Mouse (Mus musculus) hindbrain, embryonic 15.5 days (tissue): ENCODE data around the gene Zfp420. TPM values are rescaled to one million over a fixed set of nuclear protein-coding genes. Genes with fewer than 3 reads are reported as not detected.

Source experiments
- ATAC-seq: fragments of 200-750 bp; cut with Nextera tagmentation; 2 replicates; pipeline ENCODE4 v1.8.0; 2017; ENCODE audit warnings: low read depth, moderate number of reproducible peaks, moderate TSS enrichment; ENCODE audit not compliant: low FRiP score
- H3K27ac ChIP-seq: fragments of 300-500 bp; sonication (generic); replicated peaks from 2 replicates; pipeline ENCODE4 v1.5.1; 2015; ENCODE audit warnings: mild to moderate bottlenecking, inconsistent platforms
- H3K27me3 ChIP-seq: fragments of 300-500 bp; sonication (generic); 2 replicates; pipeline ENCODE4 v1.6.1; 2015; ENCODE audit warnings: control low read depth, inconsistent platforms
- H3K36me3 ChIP-seq: fragments of 300-500 bp; sonication (generic); 2 replicates; pipeline ENCODE4 v1.6.1; 2015; ENCODE audit warnings: control low read depth, inconsistent platforms
- H3K4me1 ChIP-seq: fragments of 300-500 bp; sonication (generic); replicated peaks from 2 replicates; pipeline ENCODE4 v1.6.1; 2015; ENCODE audit warnings: control low read depth, inconsistent platforms
- H3K4me2 ChIP-seq: fragments of 300-500 bp; sonication (generic); 2 replicates; pipeline ENCODE4 v1.6.1; 2015; ENCODE audit warnings: moderate library complexity, mild to moderate bottlenecking, inconsistent platforms
- H3K4me3 ChIP-seq: fragments of 300-500 bp; sonication (generic); 2 replicates; pipeline ENCODE4 v1.5.1; 2015; ENCODE audit warnings: mild to moderate bottlenecking, inconsistent platforms
- H3K9ac ChIP-seq: fragments of 300-500 bp; sonication (generic); 2 replicates; pipeline ENCODE4 v1.6.1; 2015; ENCODE audit warnings: inconsistent platforms
- H3K9me3 ChIP-seq: fragments of 300-500 bp; sonication (generic); 2 replicates; pipeline ENCODE4 v1.6.1; 2016; ENCODE audit warnings: control low read depth, inconsistent platforms
- WGBS: fragments of 180-500 bp; shearing (Covaris S2); methylation state at CpG from one replicate; pipeline ENCODE4 v1.1.7; 2015; 5-methylcytosine and 5-hydroxymethylcytosine counted together
- polyA plus RNA-seq: library from polyadenylated mRNA; unstranded; fragments of >200 nt; fragmentation: Nextera tagmentation; extraction: Ambion mirVana; gene quantifications from 2 replicates; pipeline ENCODE4 v1.2.1, GENCODE M21; 2015

Gene Zfp420
- polyA plus RNA-seq, 1 experiment from 2014 or later, result 22.3 TPM

GRCm38 (mm10) chr7:29905966-29906681 lies 46.3 kb downstream of the Zfp420 start, which contains the start of gene Zfp27:
Gene Zfp27 (minus strand): TSS chr7:29906572.
- H3K36me3 ChIP-seq, result peaks cover 17% of the 10 kb centered on the region
- H3K9me3 ChIP-seq, result no peaks in the 10 kb centered on the region
- no peaks in the 10 kb centered on the region for H3K27me3 ChIP-seq
- under 1% methylated on average over 22 of the region's 22 CpGs for WGBS
- peak within 1 kb of the TSS; percentile 99 for H3K27ac ChIP-seq
- H3K4me1 ChIP-seq, result peaks cover 28% of the 10 kb centered on the region
- ATAC-seq, result peak; percentile 90
- H3K4me3 ChIP-seq, result peak within 1 kb of the TSS; percentile 64
- peak within 1 kb of the TSS; percentile 68 for H3K9ac ChIP-seq
- peak within 1 kb of the TSS; percentile 68 for H3K4me2 ChIP-seq

GRCm38 (mm10) chr7:29906682-29907058 lies 46.9 kb downstream of the Zfp420 start:
- ATAC-seq, result no peak
- Histone ChIP-seq H3K36me3 (peaks cover 13% of the 10 kb centered on the region), H3K4me1 (peaks cover 28% of the 10 kb centered on the region), H3K27me3 (no peaks in the 10 kb centered on the region), H3K4me3 (peak overlapping the region; percentile 64), H3K4me2 (peak overlapping the region; percentile 68), H3K9me3 (no peaks in the 10 kb centered on the region), H3K9ac (peak overlapping the region; percentile 49), H3K27ac (peak overlapping the region; percentile 99)
- 12% methylated on average over 8 of the region's 8 CpGs for WGBS

- Histone ChIP-seq H3K9ac (no peak overlapping the region), H3K4me3 (peak overlapping the region; percentile 64), H3K27ac (peak overlapping the region; percentile 99), H3K36me3 (peaks cover 16% of the 10 kb centered on the region), H3K4me1 (peaks cover 28% of the 10 kb centered on the region), H3K9me3 (no peaks in the 10 kb centered on the region), H3K27me3 (no peaks in the 10 kb centered on the region), H3K4me2 (peak overlapping the region; percentile 68)
- ATAC-seq, result no peak
- WGBS, result 92% methylated on average over 5 of the region's 5 CpGs
Measured at GRCm38 (mm10) chr7:29907206-29907605, 47.4 kb downstream of the Zfp420 start.

GRCm38 (mm10) chr7:29908130-29908950 lies 48.6 kb downstream of the Zfp420 start, which contains the start of gene Zfp383:
Gene Zfp383 (plus strand): TSS chr7:29908223.
- peak within 1 kb of the TSS; percentile 79 for H3K9ac ChIP-seq
- peak within 1 kb of the TSS; percentile 99 for H3K27ac ChIP-seq
- peaks cover 28% of the 10 kb centered on the region for H3K4me1 ChIP-seq
- H3K4me3 ChIP-seq, result peak within 1 kb of the TSS; percentile 69
- H3K9me3 ChIP-seq, result no peaks in the 10 kb centered on the region
- H3K27me3 ChIP-seq, result no peaks in the 10 kb centered on the region
- peak; percentile 84 for ATAC-seq
- WGBS, result under 1% methylated on average over 33 of the region's 33 CpGs
- peaks cover 20% of the 10 kb centered on the region for H3K36me3 ChIP-seq
- peak within 1 kb of the TSS; percentile 68 for H3K4me2 ChIP-seq

- H3K36me3 ChIP-seq, result peaks cover 35% of the 10 kb centered on the region
- H3K27ac ChIP-seq, result no peak overlapping the region; the same call in 1 of the 2 replicates
- no peak for ATAC-seq
- no peaks in the 10 kb centered on the region for H3K9me3 ChIP-seq
- H3K27me3 ChIP-seq, result no peaks in the 10 kb centered on the region
- 56% methylated on average over 2 of the region's 2 CpGs for WGBS
- peaks cover 25% of the 10 kb centered on the region for H3K4me1 ChIP-seq
- no peak overlapping the region for H3K4me3 ChIP-seq
- no peak overlapping the region for H3K9ac ChIP-seq
- H3K4me2 ChIP-seq, result peak overlapping the region; percentile 57
Measured at GRCm38 (mm10) chr7:29910252-29910651, 50.5 kb downstream of the Zfp420 start.

GRCm38 (mm10) chr7:29912172-29912571 lies 52.4 kb downstream of the Zfp420 start:
- ATAC-seq, result no peak
- Histone ChIP-seq H3K4me3 (no peak overlapping the region), H3K27me3 (no peaks in the 10 kb centered on the region), H3K9ac (no peak overlapping the region), H3K4me2 (no peak overlapping the region), H3K9me3 (no peaks in the 10 kb centered on the region), H3K4me1 (peaks cover 17% of the 10 kb centered on the region), H3K36me3 (peaks cover 47% of the 10 kb centered on the region), H3K27ac (no peak overlapping the region)
- 93% methylated on average over 13 of the region's 13 CpGs for WGBS

GRCm38 (mm10) chr7:29917371-29918061 lies 57.7 kb downstream of the Zfp420 start:
- Histone ChIP-seq H3K27me3 (no peaks in the 10 kb centered on the region), H3K36me3 (peaks cover 41% of the 10 kb centered on the region), H3K4me3 (no peak overlapping the region), H3K27ac (no peak overlapping the region), H3K4me2 (no peak overlapping the region), H3K9ac (no peak overlapping the region), H3K4me1 (no peaks in the 10 kb centered on the region), H3K9me3 (no peaks in the 10 kb centered on the region)
- WGBS, result 51% methylated on average over 6 of the region's 6 CpGs
- ATAC-seq, result no peak

- Histone ChIP-seq H3K27ac (no peak overlapping the region), H3K4me2 (no peak overlapping the region), H3K4me3 (no peak overlapping the region), H3K36me3 (peaks cover 38% of the 10 kb centered on the region), H3K9me3 (no peaks in the 10 kb centered on the region), H3K27me3 (no peaks in the 10 kb centered on the region), H3K4me1 (no peaks in the 10 kb centered on the region), H3K9ac (no peak overlapping the region)
- 82% methylated on average over 4 of the region's 4 CpGs for WGBS
- ATAC-seq, result no peak
Measured at GRCm38 (mm10) chr7:29918062-29918453, 58.3 kb downstream of the Zfp420 start.

- ATAC-seq, result no peak
- Histone ChIP-seq H3K36me3 (peaks cover 9% of the 10 kb centered on the region), H3K4me3 (no peak overlapping the region), H3K4me1 (no peaks in the 10 kb centered on the region), H3K4me2 (no peak overlapping the region), H3K27ac (no peak overlapping the region), H3K27me3 (no peaks in the 10 kb centered on the region), H3K9ac (no peak overlapping the region), H3K9me3 (no peaks in the 10 kb centered on the region)
- WGBS, result 88% methylated on average over 6 of the region's 6 CpGs
Measured at GRCm38 (mm10) chr7:29921439-29922093, 61.8 kb downstream of the Zfp420 start.

GRCm38 (mm10) chr7:29922780-29923179 lies 63.0 kb downstream of the Zfp420 start:
- WGBS, result 74% methylated on average over 2 of the region's 2 CpGs
- no peak overlapping the region for H3K4me3 ChIP-seq
- H3K4me2 ChIP-seq, result no peak overlapping the region
- H3K36me3 ChIP-seq, result no peaks in the 10 kb centered on the region
- no peaks in the 10 kb centered on the region for H3K4me1 ChIP-seq
- no peaks in the 10 kb centered on the region for H3K9me3 ChIP-seq
- no peak overlapping the region for H3K9ac ChIP-seq
- no peak for ATAC-seq
- H3K27me3 ChIP-seq, result no peaks in the 10 kb centered on the region
- H3K27ac ChIP-seq, result no peak overlapping the region
